Mouse (Mus musculus): ENCODE data around the gene Islr. TPM values are rescaled to one million over a fixed set of nuclear protein-coding genes. Genes with fewer than 3 reads are reported as not detected.

Islr gene
- polyA plus RNA-seq, 2 experiments: 143 to 493 TPM

DNA sequence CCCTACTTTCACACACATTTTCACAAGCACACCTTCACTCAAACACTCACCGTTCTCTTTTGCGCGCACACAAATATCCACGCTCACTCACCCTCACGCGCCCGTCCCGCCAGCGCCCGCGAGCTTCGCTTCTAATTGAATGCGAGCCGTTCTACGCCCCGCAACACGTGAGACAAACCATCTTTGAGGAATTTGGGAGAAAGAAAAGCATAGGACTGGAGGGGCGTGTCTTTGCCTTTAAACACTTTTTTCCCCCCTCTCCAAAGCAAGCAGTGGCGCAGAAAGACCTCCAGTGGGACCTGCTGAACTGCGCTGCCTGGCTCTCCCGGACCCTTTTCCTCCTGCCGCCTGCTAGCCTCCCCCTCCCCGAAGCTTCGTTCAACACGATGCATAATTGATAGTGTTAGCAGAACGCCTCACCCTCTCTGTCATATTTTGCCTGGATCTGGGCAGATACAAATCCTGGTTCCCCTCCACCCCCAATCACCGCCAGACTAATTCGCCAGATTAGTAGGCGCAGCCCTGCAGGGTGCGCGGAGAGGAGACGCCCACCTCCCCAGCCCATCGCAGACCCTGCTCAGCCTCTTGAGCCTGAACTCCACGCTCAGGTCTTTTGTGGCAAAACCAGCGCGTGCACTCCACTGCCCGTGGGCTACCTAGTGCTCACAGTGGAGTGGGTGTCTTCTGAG, 2.1 kb downstream of the Islr start:
- H3K36me3 ChIP-seq (ENCODE audit: control insufficient read depth, insufficient read depth, low read length): no peaks in the 10 kb centered on the region
- ATAC-seq (ENCODE audit: low FRiP score, low read depth) (no peak), DNase-seq (ENCODE audit: low spot score) (no peak)
- H3K4me1 ChIP-seq (ENCODE audit: control insufficient read depth, insufficient read depth, low read length): peaks cover 43% of the 10 kb centered on the region
- H3K27ac ChIP-seq (replicated peaks; ENCODE audit: low read depth, low read length): no peak overlapping the region
- 1% methylated on average over 37 of the region's 37 CpGs for WGBS
- H3K27me3 ChIP-seq (ENCODE audit: control insufficient read depth, insufficient read depth, low read length): peaks cover 70% of the 10 kb centered on the region
- H3K4me2 ChIP-seq (replicated peaks; ENCODE audit: low read depth, low read length, severe bottlenecking): peak overlapping the region; percentile 42
- TF ChIP-seq POLR2A (IDR thresholded peaks at IDR 0.05; ENCODE audit: borderline replicate concordance, extremely low read depth, insufficient read depth, insufficient read length): no peak
- no peak overlapping the region for H3K9ac ChIP-seq (ENCODE audit: low read depth, low read length, severe bottlenecking)
- H3K4me3 ChIP-seq (replicated peaks; ENCODE audit: low read length): peak overlapping the region; percentile 23
- no peaks in the 10 kb centered on the region for H3K9me3 ChIP-seq (ENCODE audit: control insufficient read depth, low read length)

DNA sequence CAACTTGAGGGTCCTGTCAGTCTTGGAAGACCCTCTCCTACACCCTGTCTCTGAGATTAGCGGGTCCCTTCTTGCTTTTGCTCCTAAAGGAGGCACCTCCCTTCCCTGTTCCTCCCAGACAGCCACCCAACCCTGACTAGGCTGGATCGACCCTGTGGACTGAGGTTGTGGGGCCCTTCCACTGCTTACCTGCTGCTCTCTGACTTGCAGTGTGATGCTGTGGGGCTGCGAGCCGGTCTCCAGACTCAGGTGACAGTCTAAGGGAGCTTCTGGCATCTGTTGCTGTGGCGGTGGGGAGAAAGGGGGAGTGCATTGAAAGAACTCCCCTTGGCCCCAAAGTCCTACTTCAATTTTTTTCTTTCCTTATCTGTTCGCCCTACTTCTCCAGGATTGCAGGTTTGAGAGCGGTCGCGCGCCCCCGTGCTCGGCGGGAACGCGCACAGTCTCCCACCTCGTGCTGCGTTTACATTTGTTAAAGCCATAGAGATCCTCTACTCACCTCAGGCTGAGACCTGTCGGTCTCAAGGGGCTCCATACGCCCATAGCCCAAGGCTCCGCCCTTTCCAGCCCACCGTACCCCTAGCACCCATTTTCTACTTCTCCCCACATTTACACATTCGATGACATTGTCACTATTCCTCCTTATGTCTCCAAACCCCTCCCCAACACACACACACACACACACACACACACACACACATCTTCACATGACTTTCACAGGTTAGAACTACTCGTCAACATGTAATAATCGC, 2.8 kb downstream of the Islr start:
- DNase-seq (ENCODE audit: low spot score): no peak
- no peak for TF ChIP-seq POLR2A (IDR thresholded peaks at IDR 0.05; ENCODE audit: borderline replicate concordance, extremely low read depth, insufficient read depth, insufficient read length)
- H3K27ac ChIP-seq (replicated peaks; ENCODE audit: low read depth, low read length): no peak overlapping the region

DNA sequence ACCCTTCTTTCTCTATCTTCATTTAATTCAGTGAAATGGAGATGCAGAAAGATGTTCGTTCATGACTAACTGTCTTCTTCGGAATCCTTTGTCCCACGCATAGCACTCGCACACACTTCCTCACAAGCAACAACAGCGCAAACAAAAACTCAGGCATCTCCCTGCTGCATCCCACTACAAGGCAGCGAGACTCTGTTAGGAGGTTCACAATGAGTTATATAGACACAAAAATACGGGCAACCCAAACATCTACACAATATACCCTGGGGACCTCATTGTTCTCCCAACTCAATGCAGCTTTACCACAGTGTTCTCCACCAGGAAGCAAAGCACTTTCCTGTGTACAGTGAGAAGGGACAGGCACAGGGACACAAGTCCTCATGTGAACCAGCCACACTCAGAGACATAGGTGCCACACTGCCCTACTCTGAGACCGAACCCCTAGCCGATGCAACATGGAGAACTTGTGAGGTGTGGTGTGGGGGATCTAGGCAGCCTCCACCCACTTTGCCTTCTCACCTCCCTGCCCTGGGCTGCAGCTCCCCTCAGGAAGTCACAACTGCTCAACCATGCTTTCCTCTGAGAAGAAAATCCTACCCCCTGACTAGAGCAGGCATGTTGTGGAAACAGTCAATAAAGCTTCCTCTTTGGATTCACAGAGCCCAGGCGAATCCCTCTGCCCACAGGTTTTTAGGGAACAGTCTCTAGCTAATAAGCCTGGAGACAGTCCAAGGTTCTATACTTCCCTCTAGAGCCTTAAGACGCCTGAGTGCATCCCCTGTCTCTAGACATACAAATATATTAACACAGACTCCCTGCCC, 3.6 kb downstream of the Islr start:
- H3K27ac ChIP-seq (replicated peaks; ENCODE audit: low read depth, low read length): no peak overlapping the region
- H3K4me2 ChIP-seq (replicated peaks; ENCODE audit: low read depth, low read length, severe bottlenecking): peak overlapping the region; percentile 50; the same call in 1 of the 2 replicates
- H3K36me3 ChIP-seq (ENCODE audit: control insufficient read depth, insufficient read depth, low read length): no peaks in the 10 kb centered on the region
- ATAC-seq (ENCODE audit: low FRiP score, low read depth): no peak
- H3K4me1 ChIP-seq (ENCODE audit: control insufficient read depth, insufficient read depth, low read length): peaks cover 49% of the 10 kb centered on the region
- no peak for TF ChIP-seq POLR2A (IDR thresholded peaks at IDR 0.05; ENCODE audit: borderline replicate concordance, extremely low read depth, insufficient read depth, insufficient read length)
- H3K9me3 ChIP-seq (ENCODE audit: control insufficient read depth, low read length): no peaks in the 10 kb centered on the region
- H3K4me3 ChIP-seq (replicated peaks; ENCODE audit: low read length): peak overlapping the region; percentile 4; the same call in 1 of the 2 replicates
- H3K9ac ChIP-seq (ENCODE audit: low read depth, low read length, severe bottlenecking): no peak overlapping the region
- WGBS: 21% methylated on average over 11 of the region's 11 CpGs
- DNase-seq (ENCODE audit: low spot score): no peak
- peaks cover 83% of the 10 kb centered on the region for H3K27me3 ChIP-seq (ENCODE audit: control insufficient read depth, insufficient read depth, low read length)

More for the DNA sequence above, 2.8 kb downstream of the Islr start:
- Histone ChIP-seq H3K9me3 (ENCODE audit: control insufficient read depth, low read length) (no peaks in the 10 kb centered on the region), H3K4me1 (ENCODE audit: control insufficient read depth, insufficient read depth, low read length) (peaks cover 48% of the 10 kb centered on the region), H3K36me3 (ENCODE audit: control insufficient read depth, insufficient read depth, low read length) (no peaks in the 10 kb centered on the region), H3K27me3 (ENCODE audit: control insufficient read depth, insufficient read depth, low read length) (peaks cover 77% of the 10 kb centered on the region), H3K9ac (ENCODE audit: low read depth, low read length, severe bottlenecking) (no peak overlapping the region), H3K4me2 (replicated peaks; ENCODE audit: low read depth, low read length, severe bottlenecking) (peak overlapping the region; percentile 42), H3K4me3 (replicated peaks; ENCODE audit: low read length) (peak overlapping the region; percentile 23)
- 2% methylated on average over 24 of the region's 24 CpGs for WGBS
- no peak for ATAC-seq (ENCODE audit: low FRiP score, low read depth)

DNA sequence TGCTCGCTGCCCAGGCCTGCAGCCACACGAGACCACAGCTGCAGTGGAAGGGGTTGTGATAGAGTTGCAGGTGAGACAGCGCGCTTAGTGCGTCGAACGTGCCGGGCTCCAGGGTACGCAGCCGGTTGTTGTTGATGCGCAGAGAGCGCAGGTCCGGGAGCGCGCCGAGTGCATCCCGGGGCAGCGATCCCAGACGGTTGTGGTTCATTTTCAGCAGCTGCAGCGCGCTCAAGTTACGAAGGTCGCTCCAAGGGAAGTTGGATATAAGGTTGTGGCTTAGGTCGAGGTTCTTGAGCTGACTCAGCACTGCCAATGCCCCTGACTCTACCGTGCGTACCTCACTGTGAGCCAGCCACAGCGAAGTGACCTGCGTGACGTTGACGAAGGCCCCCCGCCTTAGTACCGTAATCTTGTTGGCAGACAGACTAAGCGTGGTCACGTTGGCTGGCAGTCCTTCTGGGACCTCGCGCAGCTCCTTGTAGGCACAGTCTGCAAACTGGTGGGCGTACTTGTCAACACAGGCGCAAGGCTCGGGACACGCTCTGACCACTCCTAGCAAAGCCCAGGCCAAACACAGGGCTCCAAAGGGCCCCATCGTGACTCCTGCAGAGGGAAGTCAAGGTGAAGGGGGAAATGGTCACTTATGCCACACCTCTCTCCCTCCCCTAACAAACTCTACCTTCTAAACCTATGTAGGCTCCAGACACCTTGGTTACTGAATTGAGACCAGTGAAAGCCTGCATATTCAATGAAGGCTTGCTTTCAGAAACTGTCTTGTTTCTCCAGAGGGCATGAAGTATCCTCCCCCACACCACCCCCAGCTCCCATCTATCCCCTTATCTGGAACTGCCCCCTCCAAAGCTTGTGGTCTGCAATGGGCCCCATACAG, 4.5 kb downstream of the Islr start:
- 3% methylated on average over 41 of the region's 41 CpGs for WGBS
- peak overlapping the region; percentile 25 for H3K4me3 ChIP-seq (replicated peaks; ENCODE audit: low read length)
- DNase-seq (ENCODE audit: low spot score): peak; percentile 35
- H3K4me2 ChIP-seq (replicated peaks; ENCODE audit: low read depth, low read length, severe bottlenecking): peak overlapping the region; percentile 50
- no peaks in the 10 kb centered on the region for H3K9me3 ChIP-seq (ENCODE audit: control insufficient read depth, low read length)
- 0 out of 2 replicates have a peak, but pooled peaks have one; percentile 9 for ATAC-seq (ENCODE audit: low FRiP score, low read depth)
- TF ChIP-seq POLR2A (IDR thresholded peaks at IDR 0.05; ENCODE audit: borderline replicate concordance, extremely low read depth, insufficient read depth, insufficient read length): no peak
- H3K4me1 ChIP-seq (ENCODE audit: control insufficient read depth, insufficient read depth, low read length): peaks cover 49% of the 10 kb centered on the region
- peaks cover 85% of the 10 kb centered on the region for H3K27me3 ChIP-seq (ENCODE audit: control insufficient read depth, insufficient read depth, low read length)
- no peak overlapping the region for H3K9ac ChIP-seq (ENCODE audit: low read depth, low read length, severe bottlenecking)
- H3K36me3 ChIP-seq (ENCODE audit: control insufficient read depth, insufficient read depth, low read length): no peaks in the 10 kb centered on the region
- no peak overlapping the region for H3K27ac ChIP-seq (replicated peaks; ENCODE audit: low read depth, low read length)

Measured in limb, embryonic 14.5 days (tissue).